Comparison of ENCODE assay signal across 51 mouse cellular contexts in genomic region chr13:23964909-23965308, GRCm38 (mm10). TPM values are rescaled to one million over a fixed set of nuclear protein-coding genes. Genes with fewer than 3 reads are reported as not detected.
"Had no signal": no experiment of that assay in that cellular context is flagged by ENCODE, and none has a peak within 500 bp of the region (broad histone marks: within the 10 kb centered on the region; RNA-seq: fewer than 3 reads in every experiment).

No protein-coding gene starts in this region.

- H3K9me3 ChIP-seq: heart, embryonic 12.5 days; heart, embryonic 13.5 days; heart, embryonic 15.5 days; hindbrain, embryonic 10.5 days; hindbrain, embryonic 12.5 days; hindbrain, embryonic 13.5 days; hindbrain, embryonic 15.5 days; intestine, embryonic 15.5 days; kidney, embryonic 15.5 days had no signal

- H3K27ac ChIP-seq: heart, embryonic 13.5 days; heart, embryonic 15.5 days; hindbrain, embryonic 10.5 days; hindbrain, embryonic 12.5 days; hindbrain, embryonic 13.5 days; hindbrain, embryonic 14.5 days; hindbrain, embryonic 15.5 days; hindbrain, postnatal 0 days; intestine, embryonic 15.5 days; kidney, embryonic 15.5 days; kidney, postnatal 0 days; layer of hippocampus, adult 2 months; left cerebral cortex, adult 2 months had no signal

- H3K4me2 ChIP-seq: heart, embryonic 12.5 days; heart, embryonic 13.5 days; heart, embryonic 15.5 days; hindbrain, embryonic 12.5 days; hindbrain, embryonic 13.5 days; hindbrain, embryonic 14.5 days; hindbrain, embryonic 15.5 days; intestine, embryonic 15.5 days; kidney, embryonic 15.5 days had no signal

- H3K36me3 ChIP-seq: heart, embryonic 12.5 days; heart, embryonic 13.5 days; heart, embryonic 15.5 days; hindbrain, embryonic 10.5 days; hindbrain, embryonic 12.5 days; hindbrain, embryonic 13.5 days; hindbrain, embryonic 15.5 days; intestine, embryonic 15.5 days; kidney, embryonic 15.5 days had no signal

- H3K27me3 ChIP-seq: heart, embryonic 13.5 days; heart, embryonic 15.5 days; hindbrain, embryonic 12.5 days; hindbrain, embryonic 13.5 days; hindbrain, embryonic 15.5 days; intestine, embryonic 15.5 days; kidney, embryonic 15.5 days had no signal

- H3K9ac ChIP-seq: heart, embryonic 12.5 days; heart, embryonic 13.5 days; heart, embryonic 15.5 days; hindbrain, embryonic 12.5 days; hindbrain, embryonic 13.5 days; hindbrain, embryonic 14.5 days; hindbrain, embryonic 15.5 days; intestine, embryonic 15.5 days; kidney, embryonic 15.5 days had no signal

- H3K4me3 ChIP-seq: heart, embryonic 12.5 days; heart, embryonic 13.5 days; heart, embryonic 15.5 days; hindbrain, embryonic 10.5 days; hindbrain, embryonic 12.5 days; hindbrain, embryonic 13.5 days; hindbrain, embryonic 15.5 days; intestine, embryonic 15.5 days; kidney, embryonic 15.5 days; layer of hippocampus, adult 2 months; left cerebral cortex, adult 2 months had no signal

- H3K4me1 ChIP-seq: heart, embryonic 12.5 days; heart, embryonic 15.5 days; hindbrain, embryonic 10.5 days; hindbrain, embryonic 15.5 days; intestine, embryonic 15.5 days; kidney, embryonic 15.5 days had no signal

- DNase-seq: heart, postnatal 10 days; heart, postnatal 14 days; heart, postnatal 36 days; heart, postnatal 4 days; kidney, adult 11 months; kidney, adult 18-20 months; kidney, adult 2 months; kidney, adult 8-10 months; kidney, adult 9 months; kidney, postnatal 10 days; kidney, postnatal 14 days; kidney, postnatal 25 days; kidney, postnatal 36 days; kidney, postnatal 4 days; layer of hippocampus, adult 9-11 months; layer of hippocampus, postnatal 36 days had no signal

- ATAC-seq: hindbrain, embryonic 16.5 days; hindbrain, postnatal 0 days; inflammation-experienced regulatory T-cells, adult 6 months; intestine, embryonic 15.5 days; intestine, embryonic 16.5 days; intestine, postnatal 0 days had no signal

RNA-seq across cellular contexts. Expression of gene Scgn, which starts 26.1 kb away (rescaled TPM):
- total RNA-seq: heart, postnatal 10 days; heart, postnatal 14 days; heart, postnatal 25 days; heart, postnatal 36 days; heart, postnatal 4 days; hematopoietic stem cell, adult 5-6 weeks; left cerebral cortex, adult 18-20 months had no signal
- polyA plus RNA-seq: heart, embryonic 12.5 days; heart, embryonic 13.5 days; heart, embryonic 14.5 days; heart, embryonic 15.5 days; heart, embryonic 16.5 days; heart, postnatal 0 days; hindbrain, embryonic 10.5 days; inflammation-experienced regulatory T-cells, adult 6 months; kidney, adult 2 months; kidney, embryonic 16.5 days had no signal

RNA-seq across cellular contexts. Expression of gene Hist1h2aa, which starts 30.6 kb away (rescaled TPM):
- total RNA-seq: heart, postnatal 10 days; heart, postnatal 14 days; heart, postnatal 25 days; heart, postnatal 36 days; heart, postnatal 4 days; hematopoietic stem cell, adult 5-6 weeks; hindbrain, postnatal 0 days; layer of hippocampus, adult 18-20 months; layer of hippocampus, adult 2 months; layer of hippocampus, adult 8-10 months; layer of hippocampus, postnatal 10 days; layer of hippocampus, postnatal 14 days; layer of hippocampus, postnatal 25 days; layer of hippocampus, postnatal 36 days; left cerebral cortex, adult 18-20 months; left cerebral cortex, adult 2 months; left cerebral cortex, adult 8-10 months had no signal
- polyA plus RNA-seq: heart, embryonic 12.5 days; heart, embryonic 13.5 days; heart, embryonic 14.5 days; heart, embryonic 15.5 days; heart, embryonic 16.5 days; heart, postnatal 0 days; hindbrain, embryonic 10.5 days; hindbrain, embryonic 11.5 days; hindbrain, embryonic 12.5 days; hindbrain, embryonic 13.5 days; hindbrain, embryonic 14.5 days; hindbrain, embryonic 15.5 days; hindbrain, embryonic 16.5 days; hindbrain, postnatal 0 days; inflammation-experienced regulatory T-cells, adult 6 months; intestine, embryonic 14.5 days; intestine, embryonic 15.5 days; intestine, embryonic 16.5 days; intestine, postnatal 0 days; kidney, adult 2 months; kidney, embryonic 14.5 days; kidney, embryonic 15.5 days; kidney, embryonic 16.5 days; kidney, postnatal 0 days; large intestine, adult 2 months had no signal

RNA-seq across cellular contexts. Expression of gene Hist1h2ba, which starts 31.0 kb away (rescaled TPM):
- total RNA-seq: heart, postnatal 10 days; heart, postnatal 14 days; heart, postnatal 25 days; heart, postnatal 36 days; heart, postnatal 4 days; hematopoietic stem cell, adult 5-6 weeks; hindbrain, postnatal 0 days; layer of hippocampus, adult 18-20 months; layer of hippocampus, adult 2 months; layer of hippocampus, adult 8-10 months; layer of hippocampus, postnatal 10 days; layer of hippocampus, postnatal 14 days; layer of hippocampus, postnatal 25 days; layer of hippocampus, postnatal 36 days; left cerebral cortex, adult 18-20 months; left cerebral cortex, adult 2 months; left cerebral cortex, adult 8-10 months had no signal
- polyA plus RNA-seq: heart, embryonic 12.5 days; heart, embryonic 13.5 days; heart, embryonic 14.5 days; heart, embryonic 15.5 days; heart, embryonic 16.5 days; heart, postnatal 0 days; hindbrain, embryonic 10.5 days; hindbrain, embryonic 11.5 days; hindbrain, embryonic 12.5 days; hindbrain, embryonic 13.5 days; hindbrain, embryonic 14.5 days; hindbrain, embryonic 15.5 days; hindbrain, embryonic 16.5 days; hindbrain, postnatal 0 days; inflammation-experienced regulatory T-cells, adult 6 months; intestine, embryonic 14.5 days; intestine, embryonic 15.5 days; intestine, embryonic 16.5 days; intestine, postnatal 0 days; kidney, embryonic 14.5 days; kidney, embryonic 15.5 days; kidney, embryonic 16.5 days; kidney, postnatal 0 days; large intestine, adult 2 months had no signal

RNA-seq across cellular contexts. Expression of gene Slc17a4, which starts 50.1 kb away (rescaled TPM):
- total RNA-seq: heart, postnatal 10 days; heart, postnatal 14 days; heart, postnatal 25 days; heart, postnatal 36 days; heart, postnatal 4 days; hematopoietic stem cell, adult 5-6 weeks; hindbrain, postnatal 0 days; layer of hippocampus, adult 18-20 months; layer of hippocampus, adult 2 months; layer of hippocampus, adult 8-10 months; layer of hippocampus, postnatal 10 days; layer of hippocampus, postnatal 14 days; layer of hippocampus, postnatal 25 days; layer of hippocampus, postnatal 36 days; left cerebral cortex, adult 18-20 months; left cerebral cortex, adult 2 months; left cerebral cortex, adult 8-10 months had no signal
- polyA plus RNA-seq: heart, embryonic 12.5 days; heart, embryonic 13.5 days; heart, embryonic 14.5 days; heart, embryonic 15.5 days; heart, postnatal 0 days; hindbrain, embryonic 10.5 days; hindbrain, embryonic 11.5 days; hindbrain, embryonic 14.5 days; hindbrain, embryonic 15.5 days; hindbrain, embryonic 16.5 days; hindbrain, postnatal 0 days had no signal
